Mouse (Mus musculus) heart, postnatal 0 days (tissue): ENCODE measurements around the gene Lrrc1.

Experiments
- CTCF ChIP-seq: IDR thresholded peaks from 2 replicates; pipeline ENCODE4 v1.5.1; 2016; ENCODE audit warnings: antibody characterized with exemption, control low read depth, low read depth
- EP300 ChIP-seq: IDR thresholded peaks from 2 replicates; pipeline ENCODE4 v1.6.1; 2016; ENCODE audit warnings: antibody characterized with exemption, low read depth

DNA sequence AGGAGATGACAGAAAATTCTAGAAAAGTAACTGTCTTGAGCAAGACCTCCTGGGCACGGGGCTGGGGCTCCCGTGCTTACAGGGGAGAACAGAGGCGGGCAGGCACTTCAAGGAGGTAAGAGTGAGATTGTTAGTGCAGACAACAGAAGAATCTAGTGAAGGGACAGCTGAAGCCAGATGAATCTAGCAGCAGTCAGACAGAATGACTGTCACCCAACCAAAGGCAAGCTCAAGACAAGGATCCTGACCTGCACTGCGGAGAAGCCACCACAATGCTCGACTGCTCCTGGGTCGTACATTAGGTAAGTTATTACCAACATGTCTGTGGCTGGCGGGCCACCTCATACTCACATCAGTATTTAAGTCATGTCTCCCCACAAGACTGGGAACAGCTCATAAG is 3.1 kb downstream of the Lrrc1 start:
- no peak for TF ChIP-seq CTCF
- no peak for TF ChIP-seq EP300
